Mouse (Mus musculus) ES-Bruce4 (cell line): ENCODE measurements at regions not wholly inside any gene's neighbourhood (a gene's known extent, or its start where the extent isn't known, plus 50 kb on each side); places are given as distances from the start of the nearest gene placed in this dataset.
A peak's percentile ranks its signal among the peaks of the same experiment; 100 is the strongest.

ENCODE experiments used
- H3K27ac ChIP-seq: 2 replicates; pipeline ENCODE4 v1.5.1; 2012; ENCODE audit warnings: low read length, inconsistent platforms; ENCODE audit not compliant: insufficient read depth
- H3K27me3 ChIP-seq: 2 replicates; pipeline ENCODE4 v1.6.1; 2012; ENCODE audit warnings: mild to moderate bottlenecking, low read length, inconsistent platforms; ENCODE audit not compliant: control insufficient read depth, poor library complexity, insufficient read depth, severe bottlenecking
- H3K36me3 ChIP-seq: 2 replicates; pipeline ENCODE4 v1.6.1; 2012; ENCODE audit warnings: inconsistent platforms, mild to moderate bottlenecking, low read length, moderate library complexity; ENCODE audit not compliant: control insufficient read depth, poor library complexity, insufficient read depth, severe bottlenecking
- H3K4me1 ChIP-seq: one replicate; pipeline ENCODE4 v1.8.1; 2011; ENCODE audit warnings: low read length; ENCODE audit not compliant: control insufficient read depth, insufficient read depth
- H3K4me3 ChIP-seq: 2 replicates; pipeline ENCODE4 v1.5.1; 2011; ENCODE audit warnings: low read depth, mild to moderate bottlenecking, low read length
- H3K9ac ChIP-seq: 2 replicates; pipeline ENCODE4 v1.6.1; 2012; ENCODE audit warnings: low read depth, mild to moderate bottlenecking, inconsistent platforms; ENCODE audit not compliant: poor library complexity, severe bottlenecking
- H3K9me3 ChIP-seq: replicated peaks from 2 replicates; pipeline ENCODE4 v1.6.1; 2012; ENCODE audit warnings: mild to moderate bottlenecking, low read length, inconsistent platforms; ENCODE audit not compliant: control insufficient read depth, poor library complexity, insufficient read depth, severe bottlenecking
- CTCF ChIP-seq: IDR thresholded peaks from one replicate; pipeline ENCODE4 v1.8.1; 2011; ENCODE audit warnings: low read depth, low read length
- EP300 ChIP-seq: IDR thresholded peaks from 2 replicates; pipeline ENCODE4 v1.6.1; 2011; ENCODE audit warnings: low read depth, low read length; ENCODE audit not compliant: insufficient read depth
- POLR2A ChIP-seq: IDR thresholded peaks from one replicate; pipeline ENCODE4 v1.8.1; 2011; ENCODE audit warnings: low read length; ENCODE audit not compliant: insufficient read depth

GRCm38 (mm10) chr4:70615794-70616193, 81.0 kb upstream of the Megf9 start:
- no peak for TF ChIP-seq POLR2A
- Histone ChIP-seq H3K4me3 (no peak overlapping the region), H3K4me1 (no peaks in the 10 kb centered on the region), H3K27ac (no peak overlapping the region), H3K36me3 (no peaks in the 10 kb centered on the region), H3K27me3 (no peaks in the 10 kb centered on the region), H3K9me3 (no peaks in the 10 kb centered on the region), H3K9ac (no peak overlapping the region)

DNA sequence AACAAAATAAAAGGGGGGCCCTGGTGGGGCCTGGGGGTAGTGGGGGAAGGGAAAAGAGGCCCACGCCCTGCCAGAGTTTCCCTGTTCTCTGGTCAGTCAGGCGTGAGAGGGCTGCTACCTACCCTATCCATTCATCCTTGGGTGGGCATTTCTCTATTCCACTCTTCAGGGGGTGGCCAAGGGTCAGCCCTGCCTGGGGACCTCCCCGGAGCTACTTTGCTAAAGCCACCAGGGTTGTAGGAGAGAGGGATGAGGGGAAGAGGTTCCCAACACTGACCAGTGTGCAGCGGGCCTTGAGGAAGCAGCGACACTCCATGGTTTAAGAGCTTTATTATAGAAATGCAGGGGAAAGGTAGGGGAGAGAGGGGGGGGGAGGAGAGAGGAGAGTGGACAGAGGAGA, 79.6 kb upstream of the Megf9 start:
- no peaks in the 10 kb centered on the region for H3K27me3 ChIP-seq
- H3K27ac ChIP-seq = no peak overlapping the region
- no peaks in the 10 kb centered on the region for H3K4me1 ChIP-seq
- no peaks in the 10 kb centered on the region for H3K36me3 ChIP-seq
- no peak for TF ChIP-seq CTCF
- TF ChIP-seq POLR2A = no peak
- TF ChIP-seq EP300 = no peak
- no peak overlapping the region for H3K4me3 ChIP-seq
- no peak overlapping the region for H3K9ac ChIP-seq
- H3K9me3 ChIP-seq = no peaks in the 10 kb centered on the region

DNA sequence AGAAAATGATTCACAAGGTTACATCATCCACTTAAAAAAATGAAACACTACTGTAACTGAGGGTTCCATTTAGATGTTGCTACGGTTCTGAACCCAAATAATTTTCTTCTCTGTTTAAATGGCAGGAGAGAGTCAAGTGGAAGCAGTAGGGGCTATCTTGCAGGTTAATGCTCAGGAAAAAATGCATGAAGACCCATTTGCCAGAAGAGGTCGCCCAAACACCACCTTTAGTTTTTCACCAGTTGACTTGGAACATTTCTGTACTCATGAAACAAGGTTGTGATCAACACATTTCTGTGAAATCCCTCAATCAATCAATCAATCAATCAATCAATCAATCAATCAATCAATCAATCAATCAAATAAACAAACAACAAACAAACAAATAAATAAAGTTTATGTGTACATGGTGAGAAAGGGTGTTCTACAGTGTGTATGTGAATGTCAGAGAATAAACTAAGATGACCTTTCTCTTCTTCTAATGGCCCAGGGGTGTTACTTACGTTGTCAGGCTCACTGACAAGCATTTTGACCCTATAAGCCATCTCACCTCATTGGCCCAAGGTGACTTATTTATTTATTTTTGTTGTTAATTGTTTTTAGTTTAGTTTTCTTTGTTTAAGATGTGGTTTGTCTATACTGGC, 68.5 kb upstream of the Megf9 start:
- no peak overlapping the region for H3K4me3 ChIP-seq
- no peak overlapping the region for H3K27ac ChIP-seq
- no peaks in the 10 kb centered on the region for H3K4me1 ChIP-seq
- no peak overlapping the region for H3K9ac ChIP-seq
- TF ChIP-seq EP300 (no peak), CTCF (no peak), POLR2A (no peak)
- H3K27me3 ChIP-seq = no peaks in the 10 kb centered on the region
- H3K9me3 ChIP-seq = no peaks in the 10 kb centered on the region
- H3K36me3 ChIP-seq = no peaks in the 10 kb centered on the region

DNA sequence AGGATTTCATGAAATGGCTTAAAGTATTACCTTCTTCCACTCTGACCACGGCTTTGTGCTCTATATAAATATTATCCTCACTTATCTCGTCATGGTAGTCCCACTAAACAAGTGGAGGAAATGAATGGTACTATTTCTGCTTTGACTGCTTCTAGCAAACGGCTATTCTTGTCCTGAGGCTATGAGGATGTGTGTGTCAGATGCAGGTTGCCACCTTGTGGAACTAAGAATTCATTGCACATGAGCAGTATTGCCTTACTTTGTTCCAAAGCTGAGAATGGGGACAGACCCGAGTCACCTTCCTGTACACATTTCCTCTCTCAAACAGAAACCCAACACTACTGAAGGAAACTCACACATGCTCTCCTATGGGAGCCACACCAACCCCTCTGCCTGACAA, 66.5 kb upstream of the Megf9 start:
- no peak for TF ChIP-seq EP300
- no peak for TF ChIP-seq POLR2A
- TF ChIP-seq CTCF = peak; percentile 22
- no peaks in the 10 kb centered on the region for H3K9me3 ChIP-seq
- no peak overlapping the region for H3K4me3 ChIP-seq
- no peaks in the 10 kb centered on the region for H3K27me3 ChIP-seq
- no peak overlapping the region for H3K9ac ChIP-seq
- H3K27ac ChIP-seq = no peak overlapping the region
- no peaks in the 10 kb centered on the region for H3K36me3 ChIP-seq
- no peaks in the 10 kb centered on the region for H3K4me1 ChIP-seq
